Mouse (Mus musculus) brain, embryonic 14.5 days (tissue): ENCODE measurements around the gene Agt.

Source experiments
- CTCF ChIP-seq: fragments of 200-500 bp; IDR thresholded peaks from 2 replicates; pipeline ENCODE4 v1.5.1; 2012; ENCODE audit warnings: inconsistent platforms, mild to moderate bottlenecking, moderate library complexity, borderline replicate concordance; ENCODE audit not compliant: insufficient read depth, insufficient read length; ENCODE audit errors: extremely low read depth
- POLR2A ChIP-seq: fragments of 200-500 bp; IDR thresholded peaks from 2 replicates; pipeline ENCODE4 v1.6.1; 2012; ENCODE audit warnings: mild to moderate bottlenecking, inconsistent platforms, borderline replicate concordance; ENCODE audit not compliant: poor library complexity, insufficient read depth, insufficient read length, severe bottlenecking; ENCODE audit errors: extremely low read depth

DNA sequence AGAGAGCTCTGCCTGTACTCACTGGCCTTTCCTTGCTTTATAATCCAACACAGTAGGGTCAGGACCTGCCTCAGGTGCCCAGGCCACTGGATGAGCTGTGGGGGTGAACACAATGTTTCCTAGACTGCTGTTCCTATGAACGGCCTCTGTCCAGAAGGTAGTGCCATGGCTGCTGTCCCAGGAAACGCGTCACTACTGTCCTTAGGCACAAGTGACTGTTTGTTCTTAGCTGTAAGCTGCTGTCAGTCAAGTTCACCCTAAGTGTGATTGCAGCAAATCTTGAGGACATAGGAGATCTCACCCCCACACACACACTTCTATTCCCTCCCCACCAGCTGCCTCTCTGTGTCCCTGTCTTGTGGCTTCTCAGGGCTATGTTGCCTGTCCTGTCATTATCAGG is 1.9 kb downstream of the Agt start:
- TF ChIP-seq POLR2A (no peak), CTCF (no peak)
